Mouse (Mus musculus): Measurements from ENCODE around the gene Pld4. TPM values are rescaled to one million over a fixed set of nuclear protein-coding genes. Genes with fewer than 3 reads are reported as not detected.

Gene Pld4
- total RNA-seq (2017): 3.1 and 13.6 TPM in 2 replicates

GRCm38 (mm10) chr12:112760154-112760926 is at the start of gene Pld4:
Gene Pld4 (plus strand): TSS chr12:112760655.
- ATAC-seq (replicated peaks in 1 of 2; ENCODE audit: insufficient read depth in 1 of 2, low FRiP score in 2 of 2, low TSS enrichment in 1 of 2, low read depth in 1 of 2, poor library complexity in 2 of 2, severe bottlenecking in 2 of 2): peak; percentile 64 to 67

GRCm38 (mm10) chr12:112713984-112714383 is 46.5 kb upstream of the Pld4 start:
- ATAC-seq (replicated peaks in 1 of 2; ENCODE audit: insufficient read depth in 1 of 2, low FRiP score in 2 of 2, low TSS enrichment in 1 of 2, low read depth in 1 of 2, poor library complexity in 2 of 2, severe bottlenecking in 2 of 2): no peak

DNA sequence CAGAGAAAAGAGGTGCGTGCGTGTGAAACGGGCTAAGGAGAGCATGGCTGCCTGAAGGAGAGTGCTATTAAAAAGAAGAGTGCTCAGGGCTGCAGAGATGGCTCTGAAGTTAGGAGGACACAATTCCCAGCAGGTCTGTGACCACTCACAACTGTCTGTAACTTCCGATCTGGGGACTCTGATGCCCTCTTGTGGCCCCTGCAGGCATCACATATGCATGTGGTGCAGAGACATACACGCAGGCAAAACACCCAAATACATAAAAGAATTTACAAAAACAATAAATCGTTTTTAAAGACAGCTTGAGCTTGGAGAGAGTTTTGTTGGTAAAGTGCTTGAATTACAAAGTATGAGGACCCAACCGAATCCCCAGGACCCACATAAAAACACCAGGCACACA is 43.3 kb upstream of the Pld4 start:
- ATAC-seq (replicated peaks in 1 of 2; ENCODE audit: insufficient read depth in 1 of 2, low FRiP score in 2 of 2, low TSS enrichment in 1 of 2, low read depth in 1 of 2, poor library complexity in 2 of 2, severe bottlenecking in 2 of 2): peak in 1 of 2 experiments; percentile 62; a peak in 2 of 4 replicates

DNA sequence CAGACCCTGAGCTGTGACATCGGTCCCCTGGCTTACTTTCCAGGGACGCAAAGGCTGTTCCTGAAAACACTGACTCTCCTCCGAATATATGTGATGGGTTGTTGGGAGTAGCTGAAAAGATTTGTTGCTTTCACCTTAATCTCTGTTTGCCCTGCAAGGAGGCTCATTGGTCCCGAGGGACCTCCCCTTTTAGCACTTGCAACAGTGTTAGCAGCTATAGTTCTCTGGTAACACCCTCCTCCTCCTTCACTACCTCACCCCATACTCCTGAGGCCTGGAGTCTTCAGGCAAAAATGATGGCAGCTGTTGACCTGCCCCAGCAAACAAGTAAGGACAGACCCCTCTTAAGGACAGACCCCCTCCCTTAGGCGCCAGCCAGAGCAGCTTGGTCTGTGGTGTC is 41.5 kb upstream of the Pld4 start:
- no peak for ATAC-seq (replicated peaks in 1 of 2; ENCODE audit: insufficient read depth in 1 of 2, low FRiP score in 2 of 2, low TSS enrichment in 1 of 2, low read depth in 1 of 2, poor library complexity in 2 of 2, severe bottlenecking in 2 of 2)

- no peak for ATAC-seq (replicated peaks in 1 of 2; ENCODE audit: insufficient read depth in 1 of 2, low FRiP score in 2 of 2, low TSS enrichment in 1 of 2, low read depth in 1 of 2, poor library complexity in 2 of 2, severe bottlenecking in 2 of 2)
Measured at GRCm38 (mm10) chr12:112720216-112720615, 40.2 kb upstream of the Pld4 start, which contains the start of gene Cep170b. Gene Cep170b (plus strand): TSS chr12:112720455.

- no peak for ATAC-seq (replicated peaks in 1 of 2; ENCODE audit: insufficient read depth in 1 of 2, low FRiP score in 2 of 2, low TSS enrichment in 1 of 2, low read depth in 1 of 2, poor library complexity in 2 of 2, severe bottlenecking in 2 of 2)
Measured at GRCm38 (mm10) chr12:112720890-112721423, 39.5 kb upstream of the Pld4 start.

- ATAC-seq (replicated peaks in 1 of 2; ENCODE audit: insufficient read depth in 1 of 2, low FRiP score in 2 of 2, low TSS enrichment in 1 of 2, low read depth in 1 of 2, poor library complexity in 2 of 2, severe bottlenecking in 2 of 2): no peak
Measured at GRCm38 (mm10) chr12:112721424-112722239, 38.8 kb upstream of the Pld4 start.

DNA sequence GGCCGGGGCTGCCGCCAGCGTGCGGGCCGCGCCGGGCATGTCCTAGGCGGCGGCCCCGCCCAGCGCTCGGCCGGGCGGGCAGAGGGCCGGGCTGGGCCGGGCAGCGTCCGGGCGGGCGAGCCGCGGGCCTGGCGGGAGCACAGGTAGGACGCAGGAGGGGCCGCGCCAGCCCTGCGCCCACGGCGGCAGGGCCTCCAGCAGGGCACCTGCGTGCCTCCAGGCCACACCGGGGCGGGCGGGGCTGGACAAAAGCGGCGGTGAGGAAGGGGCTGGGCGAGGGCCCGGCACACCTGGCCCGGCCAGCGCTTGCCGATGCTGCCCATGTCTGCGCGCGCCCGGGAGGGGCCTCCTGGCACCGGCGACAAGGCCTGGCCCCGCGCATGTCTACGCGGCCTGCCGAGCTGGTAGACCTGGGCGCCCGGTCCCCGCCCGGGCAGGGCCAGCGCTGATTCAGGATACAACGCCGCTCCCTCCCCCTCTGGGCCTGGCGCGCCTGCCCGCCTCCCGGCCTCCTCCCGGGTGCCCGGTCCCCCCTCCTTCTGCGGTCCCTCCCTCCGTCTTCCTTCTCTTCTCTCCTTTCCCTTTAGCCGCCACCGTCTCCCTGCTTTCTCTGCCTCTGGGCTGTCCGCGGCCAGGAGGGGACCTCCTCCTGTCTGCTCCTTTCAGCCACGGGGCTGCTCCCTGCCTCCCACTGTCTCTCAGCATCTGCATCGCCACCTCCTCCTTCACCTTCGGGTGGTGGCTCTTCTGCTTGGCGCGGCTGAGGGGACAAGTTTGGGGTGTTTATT is 38.0 kb upstream of the Pld4 start:
- peak in 1 of 2 experiments; percentile 29; a peak in 1 of 4 replicates for ATAC-seq (replicated peaks in 1 of 2; ENCODE audit: insufficient read depth in 1 of 2, low FRiP score in 2 of 2, low TSS enrichment in 1 of 2, low read depth in 1 of 2, poor library complexity in 2 of 2, severe bottlenecking in 2 of 2)

DNA sequence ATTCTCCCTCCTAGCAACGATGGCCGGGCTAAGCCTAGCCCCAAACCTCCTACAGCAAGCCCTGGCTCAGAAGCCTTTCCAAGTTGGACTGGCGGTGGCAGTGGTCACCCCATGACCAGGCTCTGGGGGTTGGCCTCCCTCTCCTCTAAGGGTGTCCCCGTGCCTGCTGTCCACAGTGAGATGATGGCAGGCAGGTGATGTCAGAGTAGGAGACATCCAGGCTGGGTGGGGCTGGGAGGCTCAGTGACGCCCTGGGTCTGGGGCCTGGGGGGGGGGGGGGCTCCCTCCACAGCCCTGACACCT is 37.5 kb upstream of the Pld4 start:
- no peak; a peak in 1 of 4 replicates for ATAC-seq (replicated peaks in 1 of 2; ENCODE audit: insufficient read depth in 1 of 2, low FRiP score in 2 of 2, low TSS enrichment in 1 of 2, low read depth in 1 of 2, poor library complexity in 2 of 2, severe bottlenecking in 2 of 2)

DNA sequence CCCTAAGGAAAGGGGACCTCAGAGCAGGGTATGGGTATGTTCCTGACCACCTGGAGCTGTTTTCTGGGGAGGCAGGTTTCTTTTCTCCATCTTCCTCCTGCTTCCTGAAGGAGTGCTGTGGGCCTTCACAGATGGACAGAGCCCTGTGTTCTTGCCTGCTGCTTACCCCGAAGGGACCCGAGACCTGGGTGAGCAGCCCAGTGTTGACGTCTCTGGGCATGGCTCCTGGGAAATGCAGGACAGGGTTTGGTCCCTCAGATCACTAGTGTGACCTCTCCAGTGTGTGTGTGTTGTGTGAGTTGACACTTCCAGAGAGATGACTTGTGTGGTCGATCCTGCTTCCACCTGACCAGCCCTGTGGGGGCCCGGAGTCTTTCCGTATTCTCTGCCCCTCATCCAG is 37.0 kb upstream of the Pld4 start:
- no peak for ATAC-seq (replicated peaks in 1 of 2; ENCODE audit: insufficient read depth in 1 of 2, low FRiP score in 2 of 2, low TSS enrichment in 1 of 2, low read depth in 1 of 2, poor library complexity in 2 of 2, severe bottlenecking in 2 of 2)

GRCm38 (mm10) chr12:112724077-112724805 is 36.2 kb upstream of the Pld4 start:
- ATAC-seq (replicated peaks in 1 of 2; ENCODE audit: insufficient read depth in 1 of 2, low FRiP score in 2 of 2, low TSS enrichment in 1 of 2, low read depth in 1 of 2, poor library complexity in 2 of 2, severe bottlenecking in 2 of 2): peak; percentile 66 to 74

DNA sequence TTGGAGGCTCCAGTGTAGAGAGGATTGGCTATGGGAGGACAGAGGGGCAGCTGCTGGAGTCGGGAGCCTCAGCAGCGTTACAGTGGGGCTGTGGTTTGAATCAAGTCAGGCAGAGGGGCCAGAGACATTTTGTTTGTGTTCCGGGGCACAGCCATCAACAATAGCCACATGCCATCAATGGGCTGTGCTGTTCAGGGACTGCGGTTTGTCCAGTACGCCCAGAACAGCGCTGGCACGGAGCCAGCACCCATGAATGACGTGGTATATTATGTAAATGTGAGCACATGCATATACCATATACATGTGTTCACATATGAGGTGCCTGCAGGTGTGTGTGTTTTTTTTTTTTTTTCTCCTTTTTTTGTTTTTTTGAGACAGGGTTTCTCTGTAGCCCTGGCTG is 32.7 kb upstream of the Pld4 start:
- no peak for ATAC-seq (replicated peaks in 1 of 2; ENCODE audit: insufficient read depth in 1 of 2, low FRiP score in 2 of 2, low TSS enrichment in 1 of 2, low read depth in 1 of 2, poor library complexity in 2 of 2, severe bottlenecking in 2 of 2)

GRCm38 (mm10) chr12:112730808-112731207 is 29.6 kb upstream of the Pld4 start:
- ATAC-seq (replicated peaks in 1 of 2; ENCODE audit: insufficient read depth in 1 of 2, low FRiP score in 2 of 2, low TSS enrichment in 1 of 2, low read depth in 1 of 2, poor library complexity in 2 of 2, severe bottlenecking in 2 of 2): no peak

DNA sequence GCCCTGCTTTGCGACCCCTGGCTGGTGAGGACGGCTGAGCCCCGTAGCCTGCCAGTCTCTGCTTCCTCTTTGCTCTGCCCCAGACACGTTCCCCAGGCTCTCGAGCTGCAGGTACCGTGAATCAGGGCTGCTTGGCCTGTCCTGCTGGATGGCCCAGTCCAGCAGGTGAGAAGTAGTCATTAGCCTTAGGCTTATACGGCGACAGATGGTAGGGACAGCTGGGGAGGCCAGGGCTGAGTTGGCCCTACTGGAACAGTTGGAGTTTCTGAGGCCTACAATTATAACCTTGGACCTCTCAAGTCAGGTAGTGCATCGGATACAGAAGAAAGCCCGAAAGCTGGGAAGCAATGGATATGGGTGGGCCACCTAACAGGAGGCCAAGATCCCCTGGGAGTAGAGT is 27.9 kb upstream of the Pld4 start:
- no peak for ATAC-seq (replicated peaks in 1 of 2; ENCODE audit: insufficient read depth in 1 of 2, low FRiP score in 2 of 2, low TSS enrichment in 1 of 2, low read depth in 1 of 2, poor library complexity in 2 of 2, severe bottlenecking in 2 of 2)

- no peak for ATAC-seq (replicated peaks in 1 of 2; ENCODE audit: insufficient read depth in 1 of 2, low FRiP score in 2 of 2, low TSS enrichment in 1 of 2, low read depth in 1 of 2, poor library complexity in 2 of 2, severe bottlenecking in 2 of 2)
Measured at GRCm38 (mm10) chr12:112734108-112734820, 26.2 kb upstream of the Pld4 start.

DNA sequence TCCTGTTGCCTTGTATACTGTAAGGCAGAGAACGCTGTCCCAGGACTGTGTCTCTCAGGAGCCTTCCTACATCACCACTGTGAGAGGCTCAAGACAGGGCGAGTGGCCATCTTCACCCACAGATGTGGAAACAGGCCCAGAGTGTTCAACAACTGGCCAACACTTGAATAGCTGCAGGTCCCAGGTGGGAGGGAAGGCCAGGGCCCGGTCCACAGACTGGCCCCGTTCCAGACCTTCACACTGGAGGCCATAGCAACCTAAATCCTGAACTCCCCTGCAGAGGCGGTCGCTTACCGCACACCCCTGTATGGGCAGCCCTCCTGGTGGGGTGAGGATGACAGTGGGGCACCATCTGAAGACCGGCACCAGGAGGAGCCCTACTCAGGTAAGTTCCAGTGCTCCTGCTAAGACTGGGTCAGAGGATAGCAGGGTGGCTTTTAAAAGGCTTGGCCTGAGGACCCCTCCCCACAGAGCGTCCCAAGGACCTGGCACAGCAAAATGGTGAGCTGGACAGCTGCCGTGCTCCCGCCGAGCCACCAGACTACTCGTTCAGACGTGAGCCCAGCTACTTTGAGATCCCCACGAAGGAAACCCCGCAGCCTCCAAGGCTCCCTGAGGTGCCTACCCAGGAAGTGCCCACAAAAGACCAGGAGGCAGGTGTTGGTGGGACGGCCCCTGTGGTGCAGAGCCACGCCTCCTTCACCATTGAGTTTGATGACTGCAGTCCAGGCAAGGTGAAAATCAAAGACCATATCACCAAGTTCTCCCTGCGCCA is 25.4 kb upstream of the Pld4 start:
- ATAC-seq (replicated peaks in 1 of 2; ENCODE audit: insufficient read depth in 1 of 2, low FRiP score in 2 of 2, low TSS enrichment in 1 of 2, low read depth in 1 of 2, poor library complexity in 2 of 2, severe bottlenecking in 2 of 2): no peak

Measured in hematopoietic stem cell, adult 5-6 weeks (primary cell).